Mouse (Mus musculus) heart, embryonic 10.5 days (tissue): Measurements from ENCODE around the gene Uqcrq. TPM values are rescaled to one million over a fixed set of nuclear protein-coding genes. Genes with fewer than 3 reads are reported as not detected.

ENCODE experiments used
- DNase-seq: peaks from one replicate; pipeline ENCODE4 v3.0.0-alpha.2; 2017; ENCODE audit warnings: low spot score
- H3K27ac ChIP-seq: fragments of 300-500 bp; sonication (generic); 2 replicates; pipeline ENCODE4 v1.5.1; 2016; ENCODE audit warnings: mild to moderate bottlenecking
- H3K27me3 ChIP-seq: fragments of 300-500 bp; sonication (generic); 2 replicates; pipeline ENCODE4 v1.6.1; 2016; ENCODE audit warnings: mild to moderate bottlenecking; ENCODE audit not compliant: poor library complexity, insufficient read depth, severe bottlenecking
- H3K36me3 ChIP-seq: fragments of 300-500 bp; sonication (generic); 2 replicates; pipeline ENCODE4 v1.6.1; 2016; ENCODE audit warnings: mild to moderate bottlenecking, moderate library complexity
- H3K4me1 ChIP-seq: fragments of 300-500 bp; sonication (generic); 2 replicates; pipeline ENCODE4 v1.6.1; 2016; ENCODE audit warnings: mild to moderate bottlenecking
- H3K4me3 ChIP-seq: fragments of 300-500 bp; sonication (generic); 2 replicates; pipeline ENCODE4 v1.5.1; 2016; ENCODE audit warnings: mild to moderate bottlenecking, moderate library complexity
- H3K9me3 ChIP-seq: fragments of 300-500 bp; sonication (generic); 2 replicates; pipeline ENCODE4 v1.6.1; 2016; ENCODE audit warnings: mild to moderate bottlenecking, moderate library complexity
- WGBS: fragments of 180-500 bp; shearing (Covaris S2); methylation state at CpG from one replicate; pipeline ENCODE4 v1.1.7; 2016; 5-methylcytosine and 5-hydroxymethylcytosine counted together
- polyA plus RNA-seq: library from polyadenylated mRNA; unstranded; fragments of >200 nt; fragmentation: Nextera tagmentation; extraction: Ambion mirVana; gene quantifications from 2 replicates; pipeline ENCODE4 v1.2.1, GENCODE M21; 2016

The Uqcrq gene
- polyA plus RNA-seq, 1 experiment from 2014 or later: 854 TPM

GRCm38 (mm10) chr11:53425711-53426255 is 4.8 kb downstream of the Uqcrq start:
- no peaks in the 10 kb centered on the region for H3K9me3 ChIP-seq
- H3K4me1 ChIP-seq: peaks cover 31% of the 10 kb centered on the region
- no peaks in the 10 kb centered on the region for H3K27me3 ChIP-seq
- H3K27ac ChIP-seq: 0 out of 2 replicates have a peak overlapping the region, but pooled peaks have one; percentile 42
- 81% methylated on average over 6 of the region's 6 CpGs for WGBS
- peaks cover 21% of the 10 kb centered on the region for H3K36me3 ChIP-seq
- no peak for DNase-seq
- H3K4me3 ChIP-seq: no peak overlapping the region

GRCm38 (mm10) chr11:53425251-53425650 is 5.4 kb downstream of the Uqcrq start:
- Histone ChIP-seq H3K4me3 (no peak overlapping the region), H3K27ac (0 out of 2 replicates have a peak overlapping the region, but pooled peaks have one; percentile 42), H3K9me3 (no peaks in the 10 kb centered on the region), H3K4me1 (peaks cover 31% of the 10 kb centered on the region), H3K36me3 (peaks cover 23% of the 10 kb centered on the region), H3K27me3 (no peaks in the 10 kb centered on the region)
- WGBS: 48% methylated on average over 3 of the region's 3 CpGs
- no peak for DNase-seq

- Histone ChIP-seq H3K9me3 (no peaks in the 10 kb centered on the region), H3K27ac (no peak overlapping the region), H3K4me3 (no peak overlapping the region), H3K4me1 (peaks cover 31% of the 10 kb centered on the region), H3K36me3 (peaks cover 27% of the 10 kb centered on the region), H3K27me3 (no peaks in the 10 kb centered on the region)
- WGBS: 69% methylated on average over 2 of the region's 2 CpGs
- DNase-seq: no peak
These were observed 5.8 kb downstream of the Uqcrq start for GRCm38 (mm10) chr11:53424826-53425225.

- DNase-seq: no peak
- Histone ChIP-seq H3K36me3 (peaks cover 30% of the 10 kb centered on the region), H3K27me3 (no peaks in the 10 kb centered on the region), H3K4me3 (no peak within 1 kb of the TSS), H3K4me1 (peaks cover 26% of the 10 kb centered on the region), H3K9me3 (no peaks in the 10 kb centered on the region), H3K27ac (no peak within 1 kb of the TSS)
- WGBS: 85% methylated on average over 4 of the region's 4 CpGs
These were observed 7.6 kb downstream of the Uqcrq start, which contains the start of gene Leap2 for GRCm38 (mm10) chr11:53423036-53423435. Leap2 (minus strand) TSS chr11:53423170.

- no peaks in the 10 kb centered on the region for H3K9me3 ChIP-seq
- no peaks in the 10 kb centered on the region for H3K27me3 ChIP-seq
- peaks cover 76% of the 10 kb centered on the region for H3K36me3 ChIP-seq
- H3K4me1 ChIP-seq: peaks cover 6% of the 10 kb centered on the region; the same call in 1 of the 2 replicates
- no peak overlapping the region for H3K4me3 ChIP-seq
- DNase-seq: no peak
- no peak overlapping the region for H3K27ac ChIP-seq
These were observed 12.6 kb downstream of the Uqcrq start for GRCm38 (mm10) chr11:53418048-53418447.

- Histone ChIP-seq H3K4me1 (no peaks in the 10 kb centered on the region), H3K36me3 (peaks cover 95% of the 10 kb centered on the region), H3K9me3 (no peaks in the 10 kb centered on the region), H3K4me3 (no peak overlapping the region), H3K27ac (no peak overlapping the region), H3K27me3 (no peaks in the 10 kb centered on the region)
- no peak for DNase-seq
- WGBS: 93% methylated on average over 4 of the region's 4 CpGs
These were observed 16.8 kb downstream of the Uqcrq start for GRCm38 (mm10) chr11:53413871-53414270.

- Histone ChIP-seq H3K4me3 (no peak overlapping the region), H3K4me1 (no peaks in the 10 kb centered on the region), H3K27ac (no peak overlapping the region), H3K9me3 (no peaks in the 10 kb centered on the region), H3K27me3 (no peaks in the 10 kb centered on the region), H3K36me3 (peaks cover 94% of the 10 kb centered on the region)
- DNase-seq: no peak
These were observed 18.9 kb downstream of the Uqcrq start for GRCm38 (mm10) chr11:53411738-53412137.

- no peak overlapping the region for H3K27ac ChIP-seq
- H3K27me3 ChIP-seq: no peaks in the 10 kb centered on the region
- no peak overlapping the region for H3K4me3 ChIP-seq
- WGBS: 79% methylated on average over 1 of the region's 1 CpGs
- H3K9me3 ChIP-seq: no peaks in the 10 kb centered on the region
- H3K4me1 ChIP-seq: no peaks in the 10 kb centered on the region
- DNase-seq: no peak
- peaks cover 96% of the 10 kb centered on the region for H3K36me3 ChIP-seq
These were observed 27.0 kb downstream of the Uqcrq start for GRCm38 (mm10) chr11:53403638-53404037.

- H3K27me3 ChIP-seq: no peaks in the 10 kb centered on the region
- 76% methylated on average over 1 of the region's 1 CpGs for WGBS
- DNase-seq: no peak
- no peak overlapping the region for H3K27ac ChIP-seq
- H3K4me1 ChIP-seq: no peaks in the 10 kb centered on the region
- H3K36me3 ChIP-seq: peaks cover 75% of the 10 kb centered on the region
- H3K4me3 ChIP-seq: no peak overlapping the region
- H3K9me3 ChIP-seq: no peaks in the 10 kb centered on the region
These were observed 36.8 kb downstream of the Uqcrq start for GRCm38 (mm10) chr11:53393856-53394255.

- H3K36me3 ChIP-seq: peaks cover 51% of the 10 kb centered on the region
- no peak for DNase-seq
- no peaks in the 10 kb centered on the region for H3K27me3 ChIP-seq
- H3K27ac ChIP-seq: no peak overlapping the region
- WGBS: 96% methylated on average over 2 of the region's 2 CpGs
- no peaks in the 10 kb centered on the region for H3K4me1 ChIP-seq
- no peaks in the 10 kb centered on the region for H3K9me3 ChIP-seq
- H3K4me3 ChIP-seq: no peak overlapping the region
These were observed 46.7 kb downstream of the Uqcrq start for GRCm38 (mm10) chr11:53383758-53384428.

- Histone ChIP-seq H3K27me3 (no peaks in the 10 kb centered on the region), H3K4me3 (no peak overlapping the region), H3K4me1 (no peaks in the 10 kb centered on the region), H3K27ac (no peak overlapping the region), H3K9me3 (no peaks in the 10 kb centered on the region), H3K36me3 (peaks cover 56% of the 10 kb centered on the region)
- DNase-seq: peak; percentile 79
- 80% methylated on average over 1 of the region's 1 CpGs for WGBS
These were observed 51.7 kb downstream of the Uqcrq start for GRCm38 (mm10) chr11:53378918-53379317.
